15 mouse cellular contexts compared by ENCODE assay signal in genomic region chrX:51264746-51265145, GRCm38 (mm10).
"Had no signal": no experiment of that assay in that cellular context is flagged by ENCODE, and none has a peak within 500 bp of the region (broad histone marks: within the 10 kb centered on the region; RNA-seq: fewer than 3 reads in every experiment).

No protein-coding gene starts in this region.

- H3K4me1 ChIP-seq: limb, embryonic 10.5 days; liver, embryonic 15.5 days; midbrain, embryonic 10.5 days; stomach, embryonic 15.5 days had no signal

- H3K4me3 ChIP-seq: left cerebral cortex, adult 2 months; limb, embryonic 10.5 days; liver, embryonic 15.5 days; midbrain, embryonic 10.5 days; stomach, embryonic 15.5 days had no signal

- H3K36me3 ChIP-seq: limb, embryonic 10.5 days; liver, embryonic 15.5 days; midbrain, embryonic 10.5 days; stomach, embryonic 15.5 days had no signal

- H3K9me3 ChIP-seq: limb, embryonic 10.5 days; liver, embryonic 15.5 days; midbrain, embryonic 10.5 days; stomach, embryonic 15.5 days had no signal

- DNase-seq: kidney, adult 8-10 months; kidney, postnatal 25 days; lung, adult 2 months; lung, postnatal 10 days; lung, postnatal 4 days; right cerebral cortex, postnatal 14 days; thymus, adult 2 months; thymus, postnatal 25 days had no signal

- H3K9ac ChIP-seq: liver, embryonic 15.5 days; stomach, embryonic 15.5 days had no signal

- H3K4me2 ChIP-seq: liver, embryonic 11.5 days; liver, embryonic 15.5 days; stomach, embryonic 15.5 days had no signal

- H3K27ac ChIP-seq: left cerebral cortex, adult 2 months; limb, embryonic 10.5 days; liver, embryonic 15.5 days; midbrain, embryonic 10.5 days; stomach, embryonic 15.5 days had no signal

- ATAC-seq: intestine, postnatal 0 days had no signal

- H3K27me3 ChIP-seq: liver, embryonic 15.5 days; stomach, embryonic 15.5 days had no signal
